Mouse (Mus musculus): ENCODE measurements around the gene Msantd3.

Msantd3 gene

DNA sequence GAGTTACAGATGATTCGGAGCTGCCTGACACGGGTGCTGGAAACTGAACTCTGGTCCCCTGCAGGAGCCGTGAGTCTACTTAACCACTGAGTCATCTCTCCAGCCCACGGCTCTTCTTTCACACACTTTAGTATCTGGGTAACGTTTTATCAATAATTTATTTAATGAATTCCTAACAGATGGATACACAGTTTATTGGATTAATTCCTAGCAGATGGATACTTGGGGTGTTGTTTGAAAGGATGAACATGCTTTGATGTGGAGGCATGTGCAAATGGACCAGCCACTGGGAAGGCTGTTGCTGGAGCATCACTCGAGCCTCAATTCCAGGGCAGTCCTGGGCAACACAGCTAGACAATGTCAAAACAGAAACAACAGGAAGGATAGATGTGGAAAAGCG lies 56.4 kb downstream of the Msantd3 start:
- no peak for DNase-seq (ENCODE audit: inconsistent ontology term)

GRCm38 (mm10) chr4:48605650-48606049 lies 65.9 kb downstream of the Msantd3 start:
- DNase-seq (ENCODE audit: inconsistent ontology term), result no peak

GRCm38 (mm10) chr4:48609485-48609884 lies 69.8 kb downstream of the Msantd3 start:
- no peak for DNase-seq (ENCODE audit: inconsistent ontology term)

DNA sequence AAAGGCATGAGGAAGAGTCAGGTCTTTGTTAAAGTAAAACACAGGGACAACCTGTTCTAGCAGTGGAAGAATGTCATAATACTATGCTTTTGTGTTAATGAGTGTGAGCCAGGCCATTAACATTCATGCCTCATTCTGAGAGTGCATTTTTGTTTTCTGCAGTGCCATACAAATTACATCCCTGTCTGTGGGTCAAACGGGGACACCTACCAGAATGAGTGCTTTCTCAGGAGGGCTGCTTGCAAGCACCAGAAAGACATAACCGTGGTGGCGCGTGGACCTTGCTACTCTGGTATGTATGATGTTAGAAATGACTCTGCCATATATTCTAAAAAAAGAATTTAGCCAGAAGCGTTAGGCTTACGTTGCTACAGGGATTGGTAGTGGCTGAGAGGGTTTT lies 70.5 kb downstream of the Msantd3 start:
- DNase-seq (ENCODE audit: inconsistent ontology term), result peak; percentile 21
